Mouse (Mus musculus) small intestine, adult 10 weeks (tissue): Measurements from ENCODE around the gene Cyb5d1. TPM values are rescaled to one million over a fixed set of nuclear protein-coding genes. Genes with fewer than 3 reads are reported as not detected.

Experiments
- polyA plus RNA-seq: library from polyadenylated mRNA; stranded (reverse); fragments of 350-450 nt; fragmentation: Illumina TruSeq; extraction: RNeasy Lipid Tissue Mini Kit (QIAGEN cat#74804); gene quantifications from one replicate; pipeline ENCODE4 v1.2.3, GENCODE M21; 2014; ENCODE audit warnings: low replicate concordance

Gene Cyb5d1
- 22.1 TPM for polyA plus RNA-seq

GRCm38 (mm10) chr11:69395235-69395633, at the start of gene Cyb5d1, which contains the start of gene Naa38:
TSS of gene Cyb5d1 (minus strand) at chr11:69395631.
TSS of gene Naa38 (plus strand) at chr11:69395487.

DNA sequence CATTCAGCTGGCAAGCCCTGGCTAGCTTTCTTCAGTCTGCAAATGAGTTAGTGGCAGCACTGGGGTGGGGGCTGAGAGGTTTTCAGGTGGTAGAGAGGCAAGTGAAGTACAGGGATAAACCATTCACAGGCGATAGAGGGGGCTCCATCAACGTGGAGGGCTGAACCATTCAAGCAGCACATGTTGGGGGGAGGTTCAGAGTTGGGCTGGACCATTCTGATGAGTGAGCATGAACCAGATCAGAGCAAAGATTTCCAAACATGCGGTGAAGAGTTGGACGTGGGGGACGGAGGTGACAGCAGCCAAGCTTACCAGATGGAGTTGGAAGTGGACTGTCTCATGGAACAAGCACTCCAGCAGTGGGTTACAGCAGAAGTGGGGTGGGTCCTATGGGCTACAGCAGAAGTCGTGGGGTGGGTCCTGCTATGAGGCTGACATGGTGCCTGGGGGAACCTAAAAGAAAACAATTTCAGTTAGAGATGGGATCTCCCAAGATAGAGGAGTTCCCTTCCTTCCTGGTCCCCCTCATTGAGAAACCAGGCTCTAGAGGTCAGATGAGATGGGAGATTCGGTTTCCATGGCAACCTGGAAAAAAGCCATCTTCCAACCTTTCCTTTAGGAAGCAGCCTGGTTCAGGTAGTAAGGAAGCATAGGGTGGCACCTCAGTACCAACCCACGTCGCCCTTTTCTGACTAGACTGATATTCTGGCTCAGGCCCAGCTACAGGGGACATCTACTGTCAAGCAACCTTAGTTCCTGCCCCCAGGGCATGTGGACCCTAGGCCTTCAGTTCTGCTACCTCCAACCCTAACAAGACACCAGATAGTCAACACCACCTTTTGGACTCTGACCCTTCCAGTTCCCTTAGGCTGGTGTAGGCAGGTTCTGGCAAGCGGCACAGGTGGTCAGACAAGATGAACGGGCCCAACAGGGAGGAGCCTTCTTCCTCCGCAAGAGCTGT, 18.1 kb upstream of the Cyb5d1 start, which contains the start of gene Kdm6b:
TSS of gene Kdm6b (minus strand) at position 455 of the 961 bp plus-strand sequence.

DNA sequence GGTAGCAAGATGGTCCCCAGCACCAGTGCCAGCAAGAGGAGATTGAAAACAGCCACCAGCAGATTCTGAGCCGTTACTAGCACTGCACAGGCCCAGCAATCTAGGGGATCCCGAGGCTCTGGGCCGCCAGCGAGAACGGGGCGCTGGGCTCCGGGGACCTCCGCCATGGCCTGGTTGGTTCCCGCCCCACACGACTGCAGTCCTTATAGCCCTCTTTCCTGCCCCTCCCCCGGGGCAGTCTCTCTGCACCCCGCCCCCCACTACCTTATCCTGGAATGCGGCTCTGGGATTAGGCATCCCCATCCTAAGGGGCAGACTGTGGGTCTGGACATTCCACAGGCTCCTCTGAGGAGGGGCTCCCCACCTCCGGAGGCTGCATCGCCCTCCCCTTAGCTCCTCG, 2.6 kb upstream of the Cyb5d1 start, which contains the start of gene Tmem88:
TSS of gene Tmem88 (minus strand) at position 176 of the 400 bp plus-strand sequence.

GRCm38 (mm10) chr11:69369215-69369989, 26.0 kb downstream of the Cyb5d1 start, which contains the start of gene Chd3:
TSS of gene Chd3 (minus strand) at chr11:69369406.

Other genes starting within 250 kb of the Cyb5d1 start
- not detected for gene Alox12b, start 238.6 kb downstream of the Cyb5d1 start, polyA plus RNA-seq
- gene Alox8, start 197.8 kb downstream of the Cyb5d1 start, polyA plus RNA-seq: not detected
- not detected for gene Gucy2e, start 158.6 kb downstream of the Cyb5d1 start, polyA plus RNA-seq
- gene Cntrob, start 71.9 kb downstream of the Cyb5d1 start, polyA plus RNA-seq: 3.5 TPM
- gene Trappc1, start 71.7 kb downstream of the Cyb5d1 start, polyA plus RNA-seq: 24.4 TPM
- 0.37 TPM for gene Kcnab3, start 69.4 kb downstream of the Cyb5d1 start, polyA plus RNA-seq
- gene Rnf227, start 55.2 kb downstream of the Cyb5d1 start, polyA plus RNA-seq: 2.2 TPM
- 24.6 TPM for gene Chd3, start 26.2 kb downstream of the Cyb5d1 start, polyA plus RNA-seq
- gene Naa38, start 144 bp downstream of the Cyb5d1 start, polyA plus RNA-seq: 3.7 TPM
- 0.45 TPM for gene Tmem88, start 2.6 kb upstream of the Cyb5d1 start, polyA plus RNA-seq
- gene Kdm6b, start 18.0 kb upstream of the Cyb5d1 start, polyA plus RNA-seq: 4.5 TPM
- gene Dnah2, start 153.5 kb upstream of the Cyb5d1 start, polyA plus RNA-seq: 0.37 TPM
- not detected for gene Efnb3, start 164.6 kb upstream of the Cyb5d1 start, polyA plus RNA-seq
- 0.59 TPM for gene Wrap53, start 184.6 kb upstream of the Cyb5d1 start, polyA plus RNA-seq
- gene Trp53, start 184.7 kb upstream of the Cyb5d1 start, polyA plus RNA-seq: 2.7 TPM
- 2.6 TPM for gene Atp1b2, start 210.3 kb upstream of the Cyb5d1 start, polyA plus RNA-seq
- not detected for gene Shbg, start 222.3 kb upstream of the Cyb5d1 start, polyA plus RNA-seq
- 0.97 TPM for gene Sat2, start 226.4 kb upstream of the Cyb5d1 start, polyA plus RNA-seq
- gene Fxr2, start 237.4 kb upstream of the Cyb5d1 start, polyA plus RNA-seq: 7.3 TPM